Mouse (Mus musculus): Measurements from ENCODE around the gene Myo10. TPM values are rescaled to one million over a fixed set of nuclear protein-coding genes. Genes with fewer than 3 reads are reported as not detected.

The Myo10 gene
- polyA plus RNA-seq, 1 experiment from 2014 or later: 30.4 TPM

- H3K4me2 ChIP-seq (ENCODE audit: low read depth, low read length): no peak overlapping the region
- H3K4me3 ChIP-seq (replicated peaks; ENCODE audit: low read length): no peak overlapping the region
- peaks cover 53% of the 10 kb centered on the region for H3K4me1 ChIP-seq (ENCODE audit: control insufficient read depth, insufficient read depth, low read length)
- H3K27ac ChIP-seq (ENCODE audit: low read length): no peak overlapping the region
- H3K9me3 ChIP-seq (replicated peaks; ENCODE audit: control insufficient read depth, low read length): no peaks in the 10 kb centered on the region
- no peak for ATAC-seq (ENCODE audit: insufficient read depth, low FRiP score)
- WGBS: 54% methylated on average over 3 of the region's 3 CpGs
- H3K36me3 ChIP-seq (ENCODE audit: control insufficient read depth, insufficient read depth, low read length): 0 out of 2 replicates have a peak, but pooled peaks cover 3% of the 10 kb centered on the region
- no peak overlapping the region for H3K9ac ChIP-seq (ENCODE audit: low read length)
- H3K27me3 ChIP-seq (ENCODE audit: control insufficient read depth, insufficient read depth, low read length): no peaks in the 10 kb centered on the region
Observed at GRCm38 (mm10) chr15:25679081-25679480, 56.8 kb downstream of the Myo10 start.

DNA sequence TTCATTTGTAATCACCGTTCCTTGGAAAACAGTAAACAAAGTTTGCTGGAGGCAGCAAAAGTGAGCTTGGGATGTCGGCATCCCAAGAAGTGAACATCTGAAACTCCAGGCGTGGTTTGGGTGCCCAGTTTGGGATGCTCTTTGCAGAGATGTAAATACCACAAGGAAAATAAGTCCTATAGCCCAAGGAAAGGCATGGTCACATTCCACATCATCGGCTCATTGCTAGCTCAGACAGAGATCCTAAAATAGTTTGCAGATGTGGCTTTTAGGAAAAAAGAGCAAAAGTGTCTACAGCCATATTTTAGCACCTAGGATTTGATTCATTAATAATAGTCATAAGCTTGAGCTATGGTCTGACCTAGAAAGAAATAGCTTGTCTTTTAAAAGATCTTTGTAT lies 57.3 kb downstream of the Myo10 start:
- Histone ChIP-seq H3K4me2 (ENCODE audit: low read depth, low read length) (no peak overlapping the region), H3K9ac (ENCODE audit: low read length) (no peak overlapping the region), H3K27ac (ENCODE audit: low read length) (no peak overlapping the region), H3K4me3 (replicated peaks; ENCODE audit: low read length) (no peak overlapping the region), H3K4me1 (ENCODE audit: control insufficient read depth, insufficient read depth, low read length) (peaks cover 53% of the 10 kb centered on the region), H3K9me3 (replicated peaks; ENCODE audit: control insufficient read depth, low read length) (no peaks in the 10 kb centered on the region), H3K27me3 (ENCODE audit: control insufficient read depth, insufficient read depth, low read length) (no peaks in the 10 kb centered on the region), H3K36me3 (ENCODE audit: control insufficient read depth, insufficient read depth, low read length) (0 out of 2 replicates have a peak, but pooled peaks cover 3% of the 10 kb centered on the region)
- 68% methylated on average over 4 of the region's 4 CpGs for WGBS
- ATAC-seq (ENCODE audit: insufficient read depth, low FRiP score): no peak

- Histone ChIP-seq H3K4me2 (ENCODE audit: low read depth, low read length) (no peak overlapping the region), H3K36me3 (ENCODE audit: control insufficient read depth, insufficient read depth, low read length) (no peaks in the 10 kb centered on the region), H3K27me3 (ENCODE audit: control insufficient read depth, insufficient read depth, low read length) (no peaks in the 10 kb centered on the region), H3K4me3 (replicated peaks; ENCODE audit: low read length) (no peak overlapping the region), H3K9ac (ENCODE audit: low read length) (no peak overlapping the region), H3K9me3 (replicated peaks; ENCODE audit: control insufficient read depth, low read length) (no peaks in the 10 kb centered on the region), H3K4me1 (ENCODE audit: control insufficient read depth, insufficient read depth, low read length) (peaks cover 56% of the 10 kb centered on the region), H3K27ac (ENCODE audit: low read length) (no peak overlapping the region)
- ATAC-seq (ENCODE audit: insufficient read depth, low FRiP score): no peak; the same call in 1 of the 2 replicates
- WGBS: 39% methylated on average over 10 of the region's 10 CpGs
Observed at GRCm38 (mm10) chr15:25680269-25680818, 58.0 kb downstream of the Myo10 start.

- WGBS: 36% methylated on average over 13 of the region's 13 CpGs
- Histone ChIP-seq H3K27ac (ENCODE audit: low read length) (peak overlapping the region; percentile 55), H3K4me2 (ENCODE audit: low read depth, low read length) (no peak overlapping the region), H3K4me3 (replicated peaks; ENCODE audit: low read length) (no peak overlapping the region), H3K27me3 (ENCODE audit: control insufficient read depth, insufficient read depth, low read length) (no peaks in the 10 kb centered on the region), H3K9ac (ENCODE audit: low read length) (peak overlapping the region; percentile 9; the same call in 1 of the 2 replicates), H3K36me3 (ENCODE audit: control insufficient read depth, insufficient read depth, low read length) (no peaks in the 10 kb centered on the region), H3K4me1 (ENCODE audit: control insufficient read depth, insufficient read depth, low read length) (peaks cover 35% of the 10 kb centered on the region), H3K9me3 (replicated peaks; ENCODE audit: control insufficient read depth, low read length) (no peaks in the 10 kb centered on the region)
- no peak for ATAC-seq (ENCODE audit: insufficient read depth, low FRiP score)
Observed at GRCm38 (mm10) chr15:25682953-25683507, 60.7 kb downstream of the Myo10 start.

DNA sequence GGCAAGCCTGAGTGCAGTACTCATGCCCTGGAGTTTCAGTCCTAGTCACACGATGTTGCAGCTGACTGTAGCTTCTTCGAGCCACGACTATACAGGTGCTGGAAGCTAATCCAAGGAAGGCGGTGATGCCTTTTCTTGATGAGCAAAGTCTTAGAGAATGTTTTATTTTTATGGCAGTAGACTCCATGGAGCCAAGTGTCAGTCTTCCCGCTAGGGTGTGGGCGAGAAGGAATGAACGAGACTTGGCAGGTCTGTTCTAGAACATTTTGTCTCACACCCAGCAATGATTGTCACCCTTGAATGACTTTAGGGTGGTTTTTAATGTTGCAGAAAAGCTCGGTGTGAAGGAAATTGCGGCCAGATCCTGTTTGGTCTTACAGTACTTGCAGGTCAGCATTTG lies 62.9 kb downstream of the Myo10 start:
- H3K4me2 ChIP-seq (ENCODE audit: low read depth, low read length): no peak overlapping the region
- WGBS: 76% methylated on average over 9 of the region's 9 CpGs
- H3K27ac ChIP-seq (ENCODE audit: low read length): no peak overlapping the region
- peaks cover 19% of the 10 kb centered on the region for H3K4me1 ChIP-seq (ENCODE audit: control insufficient read depth, insufficient read depth, low read length)
- no peak overlapping the region for H3K4me3 ChIP-seq (replicated peaks; ENCODE audit: low read length)
- no peak overlapping the region for H3K9ac ChIP-seq (ENCODE audit: low read length)
- no peaks in the 10 kb centered on the region for H3K9me3 ChIP-seq (replicated peaks; ENCODE audit: control insufficient read depth, low read length)
- ATAC-seq (ENCODE audit: insufficient read depth, low FRiP score): no peak
- no peaks in the 10 kb centered on the region for H3K27me3 ChIP-seq (ENCODE audit: control insufficient read depth, insufficient read depth, low read length)
- H3K36me3 ChIP-seq (ENCODE audit: control insufficient read depth, insufficient read depth, low read length): no peaks in the 10 kb centered on the region

- H3K4me3 ChIP-seq (replicated peaks; ENCODE audit: low read length): no peak overlapping the region
- no peak overlapping the region for H3K27ac ChIP-seq (ENCODE audit: low read length)
- H3K9ac ChIP-seq (ENCODE audit: low read length): no peak overlapping the region; the same call in 1 of the 2 replicates
- no peaks in the 10 kb centered on the region for H3K9me3 ChIP-seq (replicated peaks; ENCODE audit: control insufficient read depth, low read length)
- H3K4me2 ChIP-seq (ENCODE audit: low read depth, low read length): no peak overlapping the region
- H3K4me1 ChIP-seq (ENCODE audit: control insufficient read depth, insufficient read depth, low read length): peaks cover 25% of the 10 kb centered on the region
- H3K27me3 ChIP-seq (ENCODE audit: control insufficient read depth, insufficient read depth, low read length): no peaks in the 10 kb centered on the region
- ATAC-seq (ENCODE audit: insufficient read depth, low FRiP score): no peak
- WGBS: 49% methylated on average over 9 of the region's 9 CpGs
- H3K36me3 ChIP-seq (ENCODE audit: control insufficient read depth, insufficient read depth, low read length): no peaks in the 10 kb centered on the region
Observed at GRCm38 (mm10) chr15:25688424-25689283, 66.3 kb downstream of the Myo10 start.

DNA sequence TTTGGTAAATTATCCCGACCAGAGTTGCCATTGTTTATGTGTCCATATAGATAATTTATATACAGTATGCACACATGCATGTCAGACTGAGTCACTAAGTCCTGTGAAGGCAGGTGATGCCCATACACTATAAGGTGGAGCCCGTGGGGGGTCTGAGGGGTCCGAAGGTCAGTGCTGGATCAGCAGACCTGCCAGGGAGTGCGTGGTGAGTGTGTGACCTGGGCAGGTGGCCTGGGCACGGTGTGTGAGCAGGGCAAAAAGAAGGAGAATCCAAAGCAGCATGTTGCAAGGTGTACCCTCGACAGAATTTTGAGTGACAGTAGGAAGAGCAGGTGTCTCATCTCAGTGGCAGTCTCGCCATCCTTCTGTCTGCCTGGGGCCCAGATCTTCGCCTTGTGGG lies 67.2 kb downstream of the Myo10 start:
- Histone ChIP-seq H3K4me1 (ENCODE audit: control insufficient read depth, insufficient read depth, low read length) (peaks cover 25% of the 10 kb centered on the region), H3K27ac (ENCODE audit: low read length) (no peak overlapping the region), H3K36me3 (ENCODE audit: control insufficient read depth, insufficient read depth, low read length) (no peaks in the 10 kb centered on the region), H3K4me2 (ENCODE audit: low read depth, low read length) (no peak overlapping the region), H3K9ac (ENCODE audit: low read length) (no peak overlapping the region), H3K4me3 (replicated peaks; ENCODE audit: low read length) (no peak overlapping the region), H3K9me3 (replicated peaks; ENCODE audit: control insufficient read depth, low read length) (no peaks in the 10 kb centered on the region), H3K27me3 (ENCODE audit: control insufficient read depth, insufficient read depth, low read length) (no peaks in the 10 kb centered on the region)
- 72% methylated on average over 8 of the region's 8 CpGs for WGBS
- no peak for ATAC-seq (ENCODE audit: insufficient read depth, low FRiP score)

GRCm38 (mm10) chr15:25690066-25690745 lies 67.9 kb downstream of the Myo10 start:
- WGBS: 74% methylated on average over 15 of the region's 15 CpGs
- Histone ChIP-seq H3K9ac (ENCODE audit: low read length) (no peak overlapping the region), H3K36me3 (ENCODE audit: control insufficient read depth, insufficient read depth, low read length) (no peaks in the 10 kb centered on the region), H3K27ac (ENCODE audit: low read length) (no peak overlapping the region), H3K9me3 (replicated peaks; ENCODE audit: control insufficient read depth, low read length) (no peaks in the 10 kb centered on the region), H3K27me3 (ENCODE audit: control insufficient read depth, insufficient read depth, low read length) (no peaks in the 10 kb centered on the region), H3K4me3 (replicated peaks; ENCODE audit: low read length) (no peak overlapping the region), H3K4me1 (ENCODE audit: control insufficient read depth, insufficient read depth, low read length) (peaks cover 23% of the 10 kb centered on the region), H3K4me2 (ENCODE audit: low read depth, low read length) (no peak overlapping the region)
- ATAC-seq (ENCODE audit: insufficient read depth, low FRiP score): no peak

DNA sequence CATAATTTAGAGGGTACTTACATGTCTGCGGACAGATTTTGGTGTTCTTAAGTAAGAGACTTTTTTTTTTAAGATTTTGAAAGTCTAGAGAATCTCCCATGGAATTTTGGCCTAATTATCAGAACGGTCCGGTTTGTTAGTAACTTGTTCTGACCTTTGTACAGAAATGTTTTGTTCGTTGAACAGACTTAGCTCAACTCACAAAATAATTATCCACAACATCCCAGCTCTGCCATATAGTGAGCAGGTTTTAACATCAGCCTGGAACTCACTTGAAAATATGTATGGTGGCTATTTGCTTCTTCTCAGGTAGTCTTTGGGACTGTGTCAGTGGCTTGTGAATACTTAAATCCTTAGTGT lies 68.4 kb downstream of the Myo10 start:
- Histone ChIP-seq H3K4me3 (replicated peaks; ENCODE audit: low read length) (no peak overlapping the region), H3K4me1 (ENCODE audit: control insufficient read depth, insufficient read depth, low read length) (peaks cover 28% of the 10 kb centered on the region), H3K4me2 (ENCODE audit: low read depth, low read length) (no peak overlapping the region), H3K27ac (ENCODE audit: low read length) (no peak overlapping the region), H3K27me3 (ENCODE audit: control insufficient read depth, insufficient read depth, low read length) (no peaks in the 10 kb centered on the region), H3K9me3 (replicated peaks; ENCODE audit: control insufficient read depth, low read length) (no peaks in the 10 kb centered on the region), H3K36me3 (ENCODE audit: control insufficient read depth, insufficient read depth, low read length) (no peaks in the 10 kb centered on the region), H3K9ac (ENCODE audit: low read length) (no peak overlapping the region)
- no peak for ATAC-seq (ENCODE audit: insufficient read depth, low FRiP score)
- 72% methylated on average over 4 of the region's 4 CpGs for WGBS
